Mouse (Mus musculus) heart, postnatal 0 days (tissue): ENCODE measurements around the gene Rlbp1.

Experiments
- CTCF ChIP-seq: IDR thresholded peaks from 2 replicates; pipeline ENCODE4 v1.5.1; 2016; ENCODE audit warnings: antibody characterized with exemption, control low read depth, low read depth
- EP300 ChIP-seq: IDR thresholded peaks from 2 replicates; pipeline ENCODE4 v1.6.1; 2016; ENCODE audit warnings: antibody characterized with exemption, low read depth

DNA sequence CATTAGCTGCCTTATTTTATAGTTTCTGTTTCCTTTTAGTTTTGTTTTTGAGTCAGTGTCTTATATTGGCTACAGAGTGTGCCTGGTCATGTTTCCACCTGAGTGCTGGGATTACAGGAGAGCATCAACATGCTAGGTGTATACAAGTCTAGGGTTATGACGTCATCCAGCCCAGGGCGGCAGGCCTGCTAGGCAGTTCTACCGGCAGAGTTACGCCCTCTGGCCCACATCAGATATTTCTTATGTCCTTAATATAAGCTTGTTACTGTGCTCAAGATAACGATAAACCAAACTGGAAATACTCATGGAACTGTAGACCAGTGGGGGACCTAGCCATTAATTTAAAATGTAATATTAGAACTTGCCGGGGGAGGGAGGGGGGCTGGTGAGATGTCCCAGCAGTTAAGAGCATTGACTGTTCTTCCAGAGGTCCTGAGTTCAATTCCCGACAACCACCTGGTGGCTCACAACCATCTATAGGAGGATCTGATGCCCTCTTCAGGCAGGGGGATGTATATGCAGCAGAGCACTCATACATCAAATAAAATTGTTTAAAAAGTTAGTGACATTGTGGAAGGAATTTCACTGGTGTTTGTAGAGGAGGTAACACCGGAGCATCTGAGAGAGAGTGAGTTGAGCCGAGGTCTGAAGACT lies 6.1 kb upstream of the Rlbp1 start:
- no peak for TF ChIP-seq EP300
- 0 out of 2 replicates have a peak, but pooled peaks have one; percentile 10 for TF ChIP-seq CTCF
